Mouse (Mus musculus) midbrain, postnatal 0 days (tissue): ENCODE measurements at regions not wholly inside any gene's neighbourhood (a gene's known extent, or its start where the extent isn't known, plus 50 kb on each side); places are given as distances from the start of the nearest gene placed in this dataset.

Experiments
- ATAC-seq: fragments of 200-750 bp; cut with Nextera tagmentation; 2 replicates; pipeline ENCODE4 v1.8.0; 2017; ENCODE audit warnings: moderate number of reproducible peaks, mild to moderate bottlenecking, moderate TSS enrichment, moderate library complexity; ENCODE audit not compliant: low FRiP score
- DNase-seq: peaks from one replicate; pipeline ENCODE4 v3.0.0-alpha.2; 2015; ENCODE audit warnings: low spot score
- H3K27ac ChIP-seq: fragments of 300-500 bp; sonication (generic); 2 replicates; pipeline ENCODE4 v1.5.1; 2014; ENCODE audit warnings: low read depth, mild to moderate bottlenecking, low read length, mixed read lengths
- H3K27me3 ChIP-seq: fragments of 300-500 bp; sonication (generic); 2 replicates; pipeline ENCODE4 v1.6.1; 2014; ENCODE audit warnings: low read length, control low read depth, mixed read lengths; ENCODE audit not compliant: insufficient read depth
- H3K36me3 ChIP-seq: fragments of 300-500 bp; sonication (generic); 2 replicates; pipeline ENCODE4 v1.6.1; 2014; ENCODE audit warnings: low read length, control low read depth, mixed read lengths; ENCODE audit not compliant: insufficient read depth
- H3K4me1 ChIP-seq: fragments of 300-500 bp; sonication (generic); 2 replicates; pipeline ENCODE4 v1.6.1; 2014; ENCODE audit warnings: mild to moderate bottlenecking, control low read depth, antibody characterized with exemption, low read length, mixed read lengths; ENCODE audit not compliant: insufficient read depth
- H3K4me2 ChIP-seq: fragments of 300-500 bp; sonication (generic); 2 replicates; pipeline ENCODE4 v1.6.1; 2014; ENCODE audit warnings: low read depth, mild to moderate bottlenecking, low read length, mixed read lengths; ENCODE audit not compliant: poor library complexity, severe bottlenecking
- H3K4me3 ChIP-seq: fragments of 300-500 bp; sonication (generic); 2 replicates; pipeline ENCODE4 v1.5.1; 2014; ENCODE audit warnings: low read depth, mild to moderate bottlenecking, low read length, moderate library complexity
- H3K9ac ChIP-seq: fragments of 300-500 bp; sonication (generic); replicated peaks from 2 replicates; pipeline ENCODE4 v1.6.1; 2014; ENCODE audit warnings: mild to moderate bottlenecking, low read length, moderate library complexity, mixed read lengths; ENCODE audit not compliant: poor library complexity, severe bottlenecking
- H3K9me3 ChIP-seq: fragments of 300-500 bp; sonication (generic); 2 replicates; pipeline ENCODE4 v1.6.1; 2016; ENCODE audit warnings: low read length, control low read depth
- CTCF ChIP-seq: IDR thresholded peaks from 2 replicates; pipeline ENCODE4 v1.5.1; 2016; ENCODE audit warnings: antibody characterized with exemption, mild to moderate bottlenecking
- WGBS: fragments of 180-500 bp; shearing (Covaris S2); extraction: QIAGEN DNeasy Blood & Tissue Kit; methylation state at CpG from one replicate; pipeline ENCODE4 v1.1.7; 2014; 5-methylcytosine and 5-hydroxymethylcytosine counted together

- no peak overlapping the region for H3K9ac ChIP-seq
- ATAC-seq (no peak), DNase-seq (no peak)
- H3K27me3 ChIP-seq: no peaks in the 10 kb centered on the region
- TF ChIP-seq CTCF: no peak
- no peak overlapping the region for H3K27ac ChIP-seq
- H3K4me3 ChIP-seq: no peak overlapping the region
- H3K4me1 ChIP-seq: no peaks in the 10 kb centered on the region
- H3K36me3 ChIP-seq: no peaks in the 10 kb centered on the region
- H3K4me2 ChIP-seq: no peak overlapping the region
- no peaks in the 10 kb centered on the region for H3K9me3 ChIP-seq
- 72% methylated on average over 1 of the region's 1 CpGs for WGBS
Measured at GRCm38 (mm10) chr3:60347049-60347448, 125.6 kb upstream of the Mbnl1 start.

GRCm38 (mm10) chr3:60371176-60371965, 101.3 kb upstream of the Mbnl1 start:
- H3K27ac ChIP-seq: no peak overlapping the region
- no peaks in the 10 kb centered on the region for H3K36me3 ChIP-seq
- H3K27me3 ChIP-seq: no peaks in the 10 kb centered on the region
- WGBS: 89% methylated on average over 2 of the region's 2 CpGs
- H3K9ac ChIP-seq: no peak overlapping the region
- ATAC-seq: no peak
- no peak for TF ChIP-seq CTCF
- H3K9me3 ChIP-seq: no peaks in the 10 kb centered on the region
- no peak for DNase-seq
- H3K4me1 ChIP-seq: no peaks in the 10 kb centered on the region
- H3K4me2 ChIP-seq: no peak overlapping the region
- H3K4me3 ChIP-seq: no peak overlapping the region

- H3K9me3 ChIP-seq: no peaks in the 10 kb centered on the region
- 91% methylated on average over 1 of the region's 1 CpGs for WGBS
- no peak overlapping the region for H3K4me3 ChIP-seq
- no peak for ATAC-seq
- H3K27me3 ChIP-seq: no peaks in the 10 kb centered on the region
- no peak overlapping the region for H3K4me2 ChIP-seq
- TF ChIP-seq CTCF: no peak
- no peak for DNase-seq
- H3K27ac ChIP-seq: no peak overlapping the region
- no peaks in the 10 kb centered on the region for H3K4me1 ChIP-seq
- H3K36me3 ChIP-seq: no peaks in the 10 kb centered on the region
- H3K9ac ChIP-seq: no peak overlapping the region
Measured at GRCm38 (mm10) chr3:60373662-60374061, 99.0 kb upstream of the Mbnl1 start.

- 55% methylated on average over 2 of the region's 2 CpGs for WGBS
- Histone ChIP-seq H3K9ac (no peak overlapping the region), H3K9me3 (no peaks in the 10 kb centered on the region), H3K27ac (no peak overlapping the region), H3K4me3 (no peak overlapping the region), H3K4me1 (no peaks in the 10 kb centered on the region), H3K4me2 (no peak overlapping the region), H3K27me3 (no peaks in the 10 kb centered on the region), H3K36me3 (no peaks in the 10 kb centered on the region)
- ATAC-seq (no peak), DNase-seq (no peak)
- no peak for TF ChIP-seq CTCF
Measured at GRCm38 (mm10) chr3:60388593-60388992, 84.0 kb upstream of the Mbnl1 start.

GRCm38 (mm10) chr3:60389032-60389431, 83.6 kb upstream of the Mbnl1 start:
- Histone ChIP-seq H3K9ac (no peak overlapping the region), H3K9me3 (no peaks in the 10 kb centered on the region), H3K27me3 (no peaks in the 10 kb centered on the region), H3K36me3 (no peaks in the 10 kb centered on the region), H3K4me1 (no peaks in the 10 kb centered on the region), H3K4me2 (no peak overlapping the region), H3K27ac (no peak overlapping the region), H3K4me3 (no peak overlapping the region)
- 69% methylated on average over 2 of the region's 2 CpGs for WGBS
- DNase-seq: no peak
- no peak for ATAC-seq
- TF ChIP-seq CTCF: no peak

GRCm38 (mm10) chr3:60395299-60395698, 77.3 kb upstream of the Mbnl1 start:
- Histone ChIP-seq H3K4me2 (no peak overlapping the region), H3K27ac (no peak overlapping the region), H3K4me1 (no peaks in the 10 kb centered on the region), H3K36me3 (no peaks in the 10 kb centered on the region), H3K4me3 (no peak overlapping the region), H3K9ac (no peak overlapping the region), H3K9me3 (no peaks in the 10 kb centered on the region), H3K27me3 (no peaks in the 10 kb centered on the region)
- no peak for ATAC-seq
- WGBS: 83% methylated on average over 4 of the region's 4 CpGs
- no peak for DNase-seq
- no peak for TF ChIP-seq CTCF
